In the genomic region with DNA sequence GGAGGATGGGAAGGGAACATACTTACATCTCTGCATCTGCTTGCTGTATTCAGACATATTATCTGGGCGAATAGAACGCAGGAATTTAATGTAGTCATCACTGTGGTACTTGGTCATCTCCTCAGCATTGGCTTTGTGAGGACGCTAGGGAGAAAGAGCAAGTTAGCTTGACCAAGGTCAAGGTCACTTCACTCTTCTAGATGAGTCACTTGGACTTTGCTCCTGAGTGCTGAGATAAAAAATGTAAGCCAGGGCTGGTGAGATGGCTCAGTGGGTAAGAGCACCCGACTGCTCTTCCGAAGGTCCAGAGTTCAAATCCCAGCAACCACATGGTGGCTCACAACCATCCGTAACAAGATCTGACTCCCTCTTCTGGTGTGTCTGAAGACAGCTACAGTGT, we compare ENCODE assay signal across 27 mouse cellular contexts. TPM values are rescaled to one million over a fixed set of nuclear protein-coding genes. Genes with fewer than 3 reads are reported as not detected.
"Had no signal": no experiment of that assay in that cellular context is flagged by ENCODE, and none has a peak within 500 bp of the region (broad histone marks: within the 10 kb centered on the region; RNA-seq: fewer than 3 reads in every experiment).

No protein-coding gene starts in this region.

RNA-seq across cellular contexts. Expression of a gene that starts 37.9 kb away (rescaled TPM):
- total RNA-seq: common myeloid progenitor, adult 5-6 weeks; gastrocnemius, adult 18-20 months; gastrocnemius, adult 2 months; gastrocnemius, adult 8-10 months; gastrocnemius, postnatal 10 days; gastrocnemius, postnatal 14 days; gastrocnemius, postnatal 25 days; gastrocnemius, postnatal 36 days; gastrocnemius, postnatal 4 days; granulocyte monocyte progenitor cell, adult 5-6 weeks; heart, adult 8-10 months had no signal
- polyA plus RNA-seq: embryonic facial prominence, embryonic 10.5 days; embryonic facial prominence, embryonic 11.5 days; embryonic facial prominence, embryonic 13.5 days; embryonic facial prominence, embryonic 14.5 days; embryonic facial prominence, embryonic 15.5 days; forebrain, embryonic 10.5 days; forebrain, embryonic 11.5 days; forebrain, embryonic 12.5 days; forebrain, embryonic 13.5 days; forebrain, embryonic 14.5 days; forebrain, embryonic 15.5 days; heart, adult 2 months; heart, embryonic 10.5 days had no signal

RNA-seq across cellular contexts. Expression of a gene that starts 38.1 kb away (rescaled TPM):
- total RNA-seq: common myeloid progenitor, adult 5-6 weeks; gastrocnemius, adult 18-20 months; gastrocnemius, adult 2 months; gastrocnemius, adult 8-10 months; gastrocnemius, postnatal 10 days; gastrocnemius, postnatal 14 days; gastrocnemius, postnatal 25 days; gastrocnemius, postnatal 36 days; gastrocnemius, postnatal 4 days; granulocyte monocyte progenitor cell, adult 5-6 weeks; heart, adult 18-20 months; heart, adult 2 months; heart, adult 8-10 months had no signal
- polyA plus RNA-seq: embryonic facial prominence, embryonic 10.5 days; embryonic facial prominence, embryonic 11.5 days; embryonic facial prominence, embryonic 12.5 days; embryonic facial prominence, embryonic 13.5 days; embryonic facial prominence, embryonic 14.5 days; embryonic facial prominence, embryonic 15.5 days; erythroblast, embryonic 14.5 days; forebrain, embryonic 10.5 days; forebrain, embryonic 11.5 days; forebrain, embryonic 12.5 days; forebrain, embryonic 13.5 days; forebrain, embryonic 14.5 days; heart, embryonic 10.5 days had no signal

RNA-seq across cellular contexts. Expression of a gene that starts 44.5 kb away (rescaled TPM):
- total RNA-seq: gastrocnemius, adult 18-20 months; gastrocnemius, adult 2 months; gastrocnemius, adult 8-10 months had no signal
